Mouse (Mus musculus) heart, postnatal 0 days (tissue): ENCODE data around the gene Ehd3. TPM values are rescaled to one million over a fixed set of nuclear protein-coding genes. Genes with fewer than 3 reads are reported as not detected.

Experiments used
- ATAC-seq: fragments of 200-750 bp; cut with Nextera tagmentation; 2 replicates; pipeline ENCODE4 v1.8.0; 2017; ENCODE audit warnings: low read depth, moderate number of reproducible peaks, moderate library complexity; ENCODE audit not compliant: insufficient read depth
- DNase-seq: peaks from one replicate; pipeline ENCODE4 v3.0.0-alpha.2; 2016; ENCODE audit warnings: low spot score
- H3K27ac ChIP-seq: fragments of 300-500 bp; sonication (generic); 2 replicates; pipeline ENCODE4 v1.5.1; 2014; ENCODE audit warnings: low read depth, mild to moderate bottlenecking
- H3K27me3 ChIP-seq: fragments of 300-500 bp; sonication (generic); 2 replicates; pipeline ENCODE4 v1.6.1; 2014; ENCODE audit warnings: low read length, mixed read lengths; ENCODE audit not compliant: control insufficient read depth, insufficient read depth
- H3K36me3 ChIP-seq: fragments of 300-500 bp; sonication (generic); replicated peaks from 2 replicates; pipeline ENCODE4 v1.6.1; 2014; ENCODE audit warnings: low read length, mixed read lengths; ENCODE audit not compliant: control insufficient read depth, insufficient read depth
- H3K4me1 ChIP-seq: fragments of 300-500 bp; sonication (generic); 2 replicates; pipeline ENCODE4 v1.6.1; 2014; ENCODE audit warnings: antibody characterized with exemption; ENCODE audit not compliant: control insufficient read depth, insufficient read depth
- H3K4me2 ChIP-seq: fragments of 300-500 bp; sonication (generic); 2 replicates; pipeline ENCODE4 v1.6.1; 2014; ENCODE audit warnings: low read depth, mild to moderate bottlenecking, low read length, moderate library complexity
- H3K4me3 ChIP-seq: fragments of 300-500 bp; sonication (generic); 2 replicates; pipeline ENCODE4 v1.5.1; 2014; ENCODE audit warnings: low read depth, low read length
- H3K9ac ChIP-seq: fragments of 300-500 bp; sonication (generic); replicated peaks from 2 replicates; pipeline ENCODE4 v1.6.1; 2014; ENCODE audit warnings: low read depth, low read length, mixed read lengths
- H3K9me3 ChIP-seq: fragments of 300-500 bp; sonication (generic); replicated peaks from 2 replicates; pipeline ENCODE4 v1.6.1; 2016; ENCODE audit warnings: low read length; ENCODE audit not compliant: control insufficient read depth
- CTCF ChIP-seq: IDR thresholded peaks from 2 replicates; pipeline ENCODE4 v1.5.1; 2016; ENCODE audit warnings: antibody characterized with exemption, control low read depth, low read depth
- EP300 ChIP-seq: IDR thresholded peaks from 2 replicates; pipeline ENCODE4 v1.6.1; 2016; ENCODE audit warnings: antibody characterized with exemption, low read depth
- WGBS: fragments of 180-500 bp; shearing (Covaris S2); extraction: QIAGEN DNeasy Blood & Tissue Kit; methylation state at CpG from one replicate; pipeline ENCODE4 v1.1.7; 2014; 5-methylcytosine and 5-hydroxymethylcytosine counted together
- polyA plus RNA-seq: library from polyadenylated mRNA; unstranded; fragments of >200 nt; fragmentation: Nextera tagmentation; extraction: Ambion mirVana; gene quantifications from 2 replicates; pipeline ENCODE4 v1.2.1, GENCODE M21; 2015
- total RNA-seq: library from RNA; depleted of rRNA; stranded (reverse); fragments of >200 nt; gene quantifications from 2 replicates; pipeline ENCODE4 v1.2.3, GENCODE M21; 2014; ENCODE audit warnings: low replicate concordance

Gene Ehd3
- total and polyA plus RNA-seq, 2 experiments from 2014 or later = 1.7 to 4.2 TPM

GRCm38 (mm10) chr17:73830511-73830910 is 26.6 kb downstream of the Ehd3 start:
- Histone ChIP-seq H3K27me3 (no peaks in the 10 kb centered on the region), H3K4me3 (no peak overlapping the region), H3K36me3 (no peaks in the 10 kb centered on the region), H3K27ac (no peak overlapping the region), H3K4me1 (peaks cover 3% of the 10 kb centered on the region; the same call in 1 of the 2 replicates), H3K9me3 (no peaks in the 10 kb centered on the region), H3K4me2 (no peak overlapping the region), H3K9ac (no peak overlapping the region)
- no peak for DNase-seq
- ATAC-seq = no peak
- WGBS = 90% methylated on average over 1 of the region's 1 CpGs
- TF ChIP-seq CTCF (no peak), EP300 (no peak)

- DNase-seq = no peak
- ATAC-seq = no peak
- Histone ChIP-seq H3K9ac (no peak overlapping the region), H3K27me3 (no peaks in the 10 kb centered on the region), H3K4me1 (peaks cover 3% of the 10 kb centered on the region; the same call in 1 of the 2 replicates), H3K4me2 (no peak overlapping the region), H3K9me3 (no peaks in the 10 kb centered on the region), H3K4me3 (no peak overlapping the region), H3K27ac (no peak overlapping the region), H3K36me3 (no peaks in the 10 kb centered on the region)
- TF ChIP-seq CTCF = no peak
- TF ChIP-seq EP300 = no peak
- WGBS = 64% methylated on average over 4 of the region's 4 CpGs
Observed at GRCm38 (mm10) chr17:73831427-73831826, 27.5 kb downstream of the Ehd3 start.

- no peak overlapping the region for H3K9ac ChIP-seq
- WGBS = 100% methylated on average over 1 of the region's 1 CpGs
- no peak for DNase-seq
- no peak overlapping the region for H3K27ac ChIP-seq
- no peaks in the 10 kb centered on the region for H3K9me3 ChIP-seq
- ATAC-seq = no peak
- no peaks in the 10 kb centered on the region for H3K36me3 ChIP-seq
- H3K4me1 ChIP-seq = peaks cover 3% of the 10 kb centered on the region; the same call in 1 of the 2 replicates
- no peaks in the 10 kb centered on the region for H3K27me3 ChIP-seq
- H3K4me2 ChIP-seq = no peak overlapping the region
- TF ChIP-seq CTCF (no peak), EP300 (no peak)
- no peak overlapping the region for H3K4me3 ChIP-seq
Observed at GRCm38 (mm10) chr17:73832901-73833300, 29.0 kb downstream of the Ehd3 start.

- Histone ChIP-seq H3K27ac (no peak overlapping the region), H3K9ac (no peak overlapping the region), H3K4me3 (no peak overlapping the region), H3K4me1 (peaks cover 3% of the 10 kb centered on the region; the same call in 1 of the 2 replicates), H3K27me3 (no peaks in the 10 kb centered on the region), H3K4me2 (no peak overlapping the region), H3K9me3 (no peaks in the 10 kb centered on the region), H3K36me3 (no peaks in the 10 kb centered on the region)
- WGBS = 83% methylated on average over 3 of the region's 3 CpGs
- no peak for ATAC-seq
- no peak for DNase-seq
- TF ChIP-seq EP300 (no peak), CTCF (no peak)
Observed at GRCm38 (mm10) chr17:73833474-73833873, 29.5 kb downstream of the Ehd3 start.

- TF ChIP-seq EP300 = no peak
- TF ChIP-seq CTCF = no peak
- H3K4me2 ChIP-seq = no peak overlapping the region
- no peak for DNase-seq
- no peak overlapping the region for H3K4me3 ChIP-seq
- H3K27ac ChIP-seq = no peak overlapping the region
- peaks cover 3% of the 10 kb centered on the region; the same call in 1 of the 2 replicates for H3K4me1 ChIP-seq
- H3K9me3 ChIP-seq = no peaks in the 10 kb centered on the region
- H3K27me3 ChIP-seq = no peaks in the 10 kb centered on the region
- no peak overlapping the region for H3K9ac ChIP-seq
- 84% methylated on average over 3 of the region's 3 CpGs for WGBS
- ATAC-seq = no peak
- no peaks in the 10 kb centered on the region for H3K36me3 ChIP-seq
Observed at GRCm38 (mm10) chr17:73836601-73837000, 32.7 kb downstream of the Ehd3 start.

GRCm38 (mm10) chr17:73837244-73837643 is 33.3 kb downstream of the Ehd3 start:
- ATAC-seq (no peak), DNase-seq (no peak)
- no peaks in the 10 kb centered on the region for H3K9me3 ChIP-seq
- H3K9ac ChIP-seq = no peak overlapping the region
- no peak for TF ChIP-seq CTCF
- no peak for TF ChIP-seq EP300
- H3K4me1 ChIP-seq = peaks cover 3% of the 10 kb centered on the region; the same call in 1 of the 2 replicates
- no peaks in the 10 kb centered on the region for H3K27me3 ChIP-seq
- 74% methylated on average over 4 of the region's 4 CpGs for WGBS
- no peak overlapping the region for H3K4me3 ChIP-seq
- no peak overlapping the region for H3K4me2 ChIP-seq
- H3K36me3 ChIP-seq = no peaks in the 10 kb centered on the region
- no peak overlapping the region for H3K27ac ChIP-seq
